Mouse (Mus musculus) megakaryocyte progenitor cell, adult 5-6 weeks (primary cell): ENCODE results near the gene Lhx1. TPM values are rescaled to one million over a fixed set of nuclear protein-coding genes. Genes with fewer than 3 reads are reported as not detected.

Experiments used
- ATAC-seq: replicated peaks from 2 replicates; pipeline ENCODE4 v1.8.0; 2016; ENCODE audit warnings: mild to moderate bottlenecking, moderate TSS enrichment, inconsistent platforms; ENCODE audit not compliant: poor library complexity
- total RNA-seq, 2 experiments: library from RNA; stranded (forward) in 1 of 2; stranded (reverse) in 1 of 2; fragments of 157-497, 149-512 nt in 1 of 2; fragments of 200-1000 nt in 1 of 2; gene quantifications; 2 replicates each; pipeline versions ENCODE4 v1.2.3 to v1.2.4; 2015 to 2017

The Lhx1 gene
- total RNA-seq (2015) (not detected in 2 replicates), total RNA-seq (2017) (0.07 TPM in 1 of 2 replicates, not detected in the other)

DNA sequence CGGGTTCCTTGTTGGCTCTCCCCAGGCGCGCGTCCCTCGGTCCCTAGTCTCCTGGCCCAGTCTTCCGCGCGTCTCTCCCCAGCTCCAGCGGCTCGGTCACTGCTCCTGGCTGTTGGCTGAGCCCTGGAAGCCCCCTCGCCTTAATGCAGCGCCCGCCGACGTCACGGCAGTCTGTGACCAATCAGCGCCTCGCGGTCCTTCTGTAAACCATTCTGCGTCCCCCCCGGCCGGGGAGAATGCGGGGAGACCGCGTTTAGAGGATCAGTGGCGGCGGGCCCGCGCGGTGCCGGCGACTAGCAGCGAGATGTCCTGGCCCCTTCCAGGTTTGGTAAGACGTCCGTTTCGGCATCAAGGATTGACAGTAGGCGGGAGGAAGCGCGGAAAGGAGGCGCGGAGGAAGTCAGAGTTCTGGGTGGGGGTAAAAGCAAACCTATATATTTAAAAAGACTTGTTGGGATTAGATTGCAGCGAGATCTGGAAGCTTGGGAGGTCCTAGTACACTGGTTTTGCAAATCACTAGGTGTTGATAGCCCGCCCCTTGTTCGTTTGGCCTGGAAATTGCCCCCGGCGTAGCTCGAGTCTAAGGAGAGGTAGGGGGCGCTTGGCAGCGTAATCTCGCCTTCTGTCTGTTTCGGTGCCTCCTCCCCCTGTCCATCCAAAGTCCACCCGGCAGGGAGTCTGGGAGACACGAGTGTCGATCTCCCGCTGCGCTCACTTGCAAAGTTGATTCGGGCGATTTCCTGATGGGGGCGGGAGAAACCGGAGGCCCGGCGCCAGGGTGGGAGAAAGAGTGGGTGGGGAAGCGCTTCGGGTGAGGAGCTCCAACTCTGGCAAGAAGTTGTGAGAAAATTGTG lies at the start of gene Lhx1:
Gene Lhx1, minus strand, starts transcription at position 115 of the 854 bp plus-strand sequence.
- no peak for ATAC-seq

GRCm38 (mm10) chr11:84574834-84575233 lies 49.5 kb upstream of the Lhx1 start:
- no peak for ATAC-seq

DNA sequence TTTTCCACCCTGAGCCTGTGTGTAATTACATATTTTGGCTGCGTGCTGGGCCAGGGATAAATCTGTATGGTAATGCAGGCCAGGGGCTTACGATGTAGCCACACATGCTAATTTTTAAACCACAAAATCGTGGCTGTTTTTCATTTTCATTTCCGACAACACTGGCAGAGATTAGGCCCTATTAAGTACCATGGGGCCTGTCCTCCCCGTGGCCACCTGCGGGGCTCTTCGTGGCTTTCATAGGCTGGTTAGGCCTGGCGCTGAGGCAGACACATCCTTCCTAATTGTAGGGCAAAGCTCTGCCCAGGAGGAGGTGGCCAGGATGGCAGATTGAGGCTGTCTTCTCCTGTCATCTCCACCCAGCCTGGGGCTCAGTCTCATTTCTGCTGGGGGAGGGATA lies 48.3 kb upstream of the Lhx1 start:
- no peak for ATAC-seq

DNA sequence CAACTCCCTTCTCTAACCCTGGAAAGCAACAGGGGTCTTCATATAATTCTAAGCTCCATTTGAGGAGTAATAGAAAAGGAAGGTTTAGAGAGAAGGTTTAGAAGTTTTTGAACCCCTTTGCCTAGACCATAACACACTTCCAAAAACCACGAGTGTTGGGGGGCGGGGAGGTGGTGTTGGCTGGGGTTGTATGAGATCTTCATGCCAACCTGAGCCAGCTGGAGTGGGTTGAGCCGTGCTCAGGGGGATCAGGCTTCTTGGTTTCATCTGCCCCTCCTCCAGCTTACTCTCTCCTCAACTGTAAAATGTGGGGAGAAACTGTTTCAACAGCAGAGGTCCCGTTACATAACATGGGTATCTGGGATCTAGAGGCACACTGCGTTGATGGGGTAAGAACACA lies 45.5 kb upstream of the Lhx1 start:
- no peak for ATAC-seq

DNA sequence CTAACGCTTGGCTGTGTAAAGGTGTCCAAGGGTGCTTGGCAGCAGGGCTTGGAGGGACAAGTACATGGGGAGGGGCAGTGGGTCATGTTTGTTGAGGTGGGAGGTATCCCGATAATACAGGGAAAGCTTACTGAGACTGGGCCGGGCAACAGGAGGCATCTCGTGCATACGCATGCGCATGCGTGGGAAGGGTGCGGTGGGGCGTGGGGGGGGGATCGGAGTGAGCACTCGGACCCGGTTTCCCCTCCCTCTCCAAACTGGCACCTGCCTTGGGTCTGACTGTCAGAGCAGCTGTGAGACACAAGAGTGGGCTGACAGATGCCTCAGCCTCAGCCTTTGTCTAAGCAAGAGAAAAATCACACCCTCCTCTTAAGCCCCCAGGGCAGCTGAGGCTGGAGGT lies 45.1 kb upstream of the Lhx1 start:
- no peak for ATAC-seq

DNA sequence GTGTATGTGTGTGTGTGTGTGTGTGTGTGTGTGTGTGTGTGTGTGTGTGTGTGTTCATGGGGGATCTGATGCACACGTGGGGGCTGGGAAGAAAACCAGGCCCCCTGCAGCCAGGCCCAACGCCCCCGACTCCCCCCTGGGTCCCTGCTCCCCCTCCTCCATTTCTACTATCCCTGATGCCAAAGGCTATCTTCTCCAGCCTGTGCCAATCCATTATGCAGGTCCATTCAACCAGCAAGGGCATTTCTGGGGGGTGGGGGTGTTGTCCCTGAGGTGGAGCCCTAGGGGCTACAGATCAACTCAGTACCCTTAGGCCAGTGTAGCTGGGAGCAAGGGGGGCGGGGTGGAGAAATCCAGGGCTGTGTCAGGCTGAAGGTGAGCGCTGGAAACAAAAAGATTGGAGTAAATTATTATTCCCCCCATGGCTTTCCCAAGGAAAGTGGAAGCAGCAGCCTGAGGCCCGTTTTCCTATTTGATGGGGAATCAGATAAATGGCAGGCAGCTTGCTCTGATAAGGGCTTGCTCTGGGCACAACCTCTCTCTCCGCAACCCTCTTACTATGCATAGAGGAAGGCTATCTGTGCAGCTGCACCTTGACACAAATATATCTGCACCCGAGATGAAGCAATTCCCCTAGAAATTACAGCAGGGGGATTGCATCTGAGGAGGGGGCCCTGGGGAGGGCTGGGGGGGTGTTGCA lies 43.9 kb upstream of the Lhx1 start:
- no peak for ATAC-seq

- ATAC-seq: no peak
Measured at GRCm38 (mm10) chr11:84568482-84568881, 43.1 kb upstream of the Lhx1 start.

DNA sequence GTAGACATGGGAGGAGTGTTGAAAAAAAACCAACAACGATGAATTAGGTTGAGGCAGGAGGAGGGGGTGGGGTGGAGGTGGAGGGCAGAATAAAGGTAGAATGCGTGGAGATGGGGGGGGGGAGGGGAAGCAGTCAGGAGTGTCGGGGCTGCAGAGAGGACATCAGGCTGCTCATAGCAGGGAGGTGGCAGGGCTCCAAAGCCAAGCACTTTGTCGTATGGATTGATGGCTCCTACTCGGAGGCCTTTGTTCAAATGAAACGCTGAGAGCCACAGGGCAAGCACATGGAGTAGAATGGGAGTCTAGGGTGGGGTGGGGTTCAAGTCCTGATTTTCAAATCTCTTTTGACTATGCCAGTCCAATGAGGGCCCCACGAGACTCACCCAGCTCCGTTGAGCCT lies 41.4 kb upstream of the Lhx1 start:
- no peak for ATAC-seq

GRCm38 (mm10) chr11:84565224-84565623 lies 39.9 kb upstream of the Lhx1 start:
- no peak for ATAC-seq

DNA sequence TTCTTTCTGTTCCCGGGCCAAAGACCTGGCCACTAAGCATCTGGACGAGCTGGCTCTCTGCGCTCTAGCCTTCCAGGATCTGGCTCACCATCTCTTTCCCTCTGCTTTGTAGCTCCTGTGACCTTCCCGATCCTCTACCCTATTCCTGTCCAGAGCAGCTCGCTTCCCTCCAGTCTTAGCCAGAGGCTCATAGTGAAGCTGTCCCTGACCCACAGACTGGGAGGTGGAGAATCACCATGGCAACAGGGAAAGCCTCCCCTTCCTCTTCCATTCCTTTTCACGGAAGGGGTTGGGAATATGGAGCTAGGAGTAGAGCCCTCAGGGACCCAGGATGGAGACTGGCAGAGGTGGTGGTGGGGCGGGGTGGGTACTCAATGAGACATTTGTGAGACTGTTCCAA lies 38.0 kb upstream of the Lhx1 start:
- no peak for ATAC-seq

DNA sequence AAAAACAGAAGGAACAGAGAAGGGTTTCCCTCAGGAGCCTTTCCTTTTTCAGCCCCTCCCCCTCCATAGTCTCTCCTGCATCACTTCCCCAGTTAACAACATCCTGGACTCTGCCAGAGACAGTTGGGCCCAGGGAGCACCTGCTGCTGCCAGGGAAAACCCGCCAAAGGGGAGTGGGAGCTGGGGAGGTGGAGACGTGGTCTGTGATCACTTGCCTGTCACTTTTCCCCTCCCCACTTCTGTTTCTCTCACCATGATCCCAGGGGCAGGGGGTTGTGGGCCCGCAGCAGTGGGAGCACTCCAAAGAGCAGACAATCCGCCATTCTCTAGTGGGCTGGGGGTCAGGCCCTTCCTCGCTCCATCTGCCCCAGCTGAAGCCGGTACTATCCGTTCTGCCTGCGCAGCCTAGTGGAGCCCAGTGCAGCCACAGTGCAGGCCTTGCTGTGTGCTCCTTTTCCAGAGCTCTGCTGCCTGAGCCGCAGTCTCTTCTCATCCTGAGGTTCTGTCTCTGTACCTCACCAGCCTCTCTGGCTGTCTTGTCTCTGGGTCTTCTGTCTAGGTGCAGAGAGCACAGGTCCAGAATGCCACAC lies 37.5 kb upstream of the Lhx1 start:
- ATAC-seq: no peak

DNA sequence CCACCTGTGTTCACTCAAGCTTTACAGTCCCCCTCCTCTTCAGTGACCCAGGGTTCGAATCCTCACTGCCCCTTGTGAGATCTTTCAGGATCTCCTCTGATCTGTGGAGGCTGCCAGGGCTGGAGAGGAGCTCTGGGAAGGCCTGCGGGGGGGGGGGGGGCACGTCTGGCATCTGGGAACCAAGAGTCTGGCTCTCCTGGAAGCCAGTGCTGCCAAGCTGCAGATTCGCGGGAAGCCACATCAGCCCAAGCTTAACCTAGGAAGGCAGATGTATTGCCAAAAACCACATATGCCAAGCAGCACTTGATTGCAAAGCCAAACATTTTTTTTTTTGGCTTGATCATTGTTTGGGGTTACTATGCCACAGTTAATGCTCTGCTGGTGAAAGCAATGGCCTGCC lies 36.2 kb upstream of the Lhx1 start:
- no peak for ATAC-seq

DNA sequence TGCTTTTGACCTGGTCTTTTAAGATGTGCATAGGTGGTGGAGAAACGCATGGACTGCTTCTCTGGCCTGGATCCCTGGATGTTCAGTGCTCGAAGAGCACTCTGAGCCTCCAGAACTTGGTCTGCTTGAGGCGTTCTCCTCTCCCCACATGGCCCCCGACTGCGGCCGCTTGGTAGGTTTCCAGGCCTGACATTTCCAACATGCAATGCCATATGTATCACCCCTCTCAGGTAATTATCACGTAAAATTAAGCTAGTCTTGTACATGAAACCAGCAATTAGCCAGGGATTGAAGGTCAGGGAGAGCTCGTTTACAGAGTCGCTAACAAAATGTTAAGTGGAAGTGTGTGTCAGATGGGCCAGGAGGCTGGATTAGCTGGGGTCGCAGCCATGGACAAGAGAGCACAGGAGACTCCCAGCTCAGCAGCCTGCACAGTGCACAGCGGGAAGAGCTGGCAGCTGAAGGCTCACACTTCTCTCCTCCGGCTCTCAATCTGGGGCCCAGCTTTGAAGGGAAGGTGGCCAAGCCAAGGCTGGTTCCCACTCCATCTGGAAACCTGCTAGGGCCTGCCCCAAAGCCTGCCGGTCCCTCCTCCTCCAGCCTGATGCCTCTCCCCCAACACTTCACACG lies 28.6 kb upstream of the Lhx1 start:
- no peak for ATAC-seq

DNA sequence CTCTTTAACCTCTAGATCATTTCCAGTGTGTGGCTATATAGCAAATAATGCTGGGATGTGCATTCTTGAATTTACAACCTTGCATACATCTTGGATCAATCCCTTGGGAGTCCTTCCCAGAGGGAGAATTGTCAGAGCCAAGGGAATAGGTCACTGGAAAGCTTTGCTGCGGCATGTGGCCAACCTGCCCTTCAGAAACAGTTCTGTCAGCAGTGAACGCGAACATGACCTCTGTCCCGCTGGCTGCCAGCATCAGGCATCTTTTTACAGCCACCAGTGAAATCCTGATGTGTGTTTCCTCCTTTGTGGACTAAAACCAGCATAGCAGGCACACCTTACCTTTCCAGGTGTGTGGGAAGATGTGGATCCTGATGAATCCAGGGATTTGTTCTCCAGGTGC lies 26.0 kb upstream of the Lhx1 start:
- no peak for ATAC-seq

DNA sequence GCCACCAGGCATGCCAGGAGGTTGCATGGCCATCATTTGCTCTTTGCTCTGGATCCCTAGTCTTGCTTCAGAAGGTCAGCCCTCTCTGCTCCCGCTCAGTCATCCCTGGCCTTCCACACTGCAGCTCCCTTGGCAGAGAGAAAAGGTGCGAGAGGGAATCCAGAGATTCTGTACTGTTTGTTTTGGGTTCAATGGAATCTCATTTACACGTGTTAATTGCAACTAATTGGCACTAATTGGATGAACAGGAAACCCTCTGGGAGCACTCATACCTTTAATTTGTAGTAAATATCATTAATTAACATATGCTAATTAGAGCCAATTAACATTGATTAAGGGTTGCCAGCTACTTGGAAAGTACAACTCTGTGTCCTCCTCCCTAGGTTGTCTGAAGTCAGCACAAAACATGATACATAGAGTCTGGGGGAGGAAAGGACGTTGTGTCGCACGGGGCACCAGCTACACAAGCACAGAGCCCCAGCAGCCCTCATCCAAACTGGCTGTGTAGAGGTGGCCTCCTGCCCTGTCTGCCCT lies 24.0 kb upstream of the Lhx1 start:
- ATAC-seq: no peak

GRCm38 (mm10) chr11:84548293-84548692 lies 23.0 kb upstream of the Lhx1 start:
- no peak for ATAC-seq

GRCm38 (mm10) chr11:84539981-84540380 lies 14.6 kb upstream of the Lhx1 start:
- ATAC-seq: no peak

- ATAC-seq: no peak
Measured at GRCm38 (mm10) chr11:84529797-84530703, 4.7 kb upstream of the Lhx1 start.

DNA sequence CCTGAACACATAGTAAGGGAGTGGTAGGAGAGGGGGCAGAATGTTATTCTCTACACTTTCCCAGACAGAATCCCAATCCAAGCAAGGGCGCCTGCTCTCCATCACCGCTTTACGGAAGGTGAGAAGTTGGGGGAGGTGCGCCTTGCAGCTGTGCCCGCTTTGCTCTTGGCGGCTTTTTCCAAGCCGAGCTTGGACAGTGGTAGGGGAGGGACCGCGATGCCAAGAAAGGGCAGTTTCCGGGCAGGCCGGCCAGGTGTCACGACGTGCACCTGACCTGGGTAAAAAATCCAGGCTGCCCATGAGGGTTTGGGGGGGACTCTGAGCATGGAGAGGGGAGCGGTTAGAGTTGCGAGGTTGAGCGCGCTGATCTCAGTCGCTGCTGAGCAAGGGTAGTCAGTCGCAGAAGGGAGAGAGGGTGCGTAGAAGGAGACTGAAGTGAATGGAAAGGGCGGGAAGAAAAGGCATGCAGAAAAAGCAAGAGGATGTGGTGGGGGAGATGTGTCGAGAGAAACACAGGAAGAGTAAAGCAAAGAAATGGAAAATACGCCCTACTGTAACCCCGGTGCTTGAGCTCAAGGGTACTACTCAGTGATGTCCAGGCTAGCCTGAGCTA lies 3.9 kb upstream of the Lhx1 start:
- no peak for ATAC-seq
